Mouse (Mus musculus): ENCODE data around the gene Slc50a1.

DNA sequence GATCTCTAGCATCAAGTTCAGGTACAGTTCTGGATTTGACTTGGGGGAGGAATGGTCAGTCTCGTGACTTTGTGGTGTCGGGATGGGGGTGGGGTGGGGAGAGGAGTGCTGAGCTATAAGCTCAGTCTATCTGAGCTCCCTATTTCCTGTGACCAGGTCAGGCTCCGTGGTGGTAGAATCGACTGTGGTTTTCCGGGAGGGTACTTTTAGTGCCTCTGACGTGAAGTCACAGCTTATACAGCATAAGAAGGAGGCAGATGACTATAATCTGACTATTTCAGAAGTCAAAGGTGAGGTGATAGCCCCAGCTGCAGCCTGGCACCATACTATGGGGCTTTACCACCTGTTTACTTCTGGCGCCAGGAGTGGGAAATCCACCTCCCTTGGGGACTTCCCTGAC lies 39.0 kb downstream of the Slc50a1 start:
- TF ChIP-seq CTCF (IDR thresholded peaks at IDR 0.05; ENCODE audit: low read depth) (no peak), EP300 (IDR thresholded peaks at IDR 0.05; ENCODE audit: low read depth) (no peak)
